Mouse (Mus musculus) MEL (cell line): Measurements from ENCODE around the gene Gnb1l. TPM values are rescaled to one million over a fixed set of nuclear protein-coding genes. Genes with fewer than 3 reads are reported as not detected.

Source experiments
- DNase-seq: peaks from one replicate; pipeline ENCODE4 v3.0.0; 2011; ENCODE audit warnings: low read depth, low spot score
- H3K27ac ChIP-seq: 2 replicates; pipeline ENCODE4 v1.5.1; 2012; ENCODE audit warnings: low read depth, mild to moderate bottlenecking, control low read depth, low read length, moderate library complexity; ENCODE audit not compliant: control insufficient read depth
- H3K27me3 ChIP-seq, 2 experiments: fragments of 150-350 bp in 1 of 2; sonication (generic) in 1 of 2; 2 replicates each; pipeline ENCODE4 v1.6.1; 2012; ENCODE audit warnings: low read length in 2 of 2, mild to moderate bottlenecking in 2 of 2, improper control_type of control experiment in 1 of 2, moderate library complexity in 1 of 2; ENCODE audit not compliant: insufficient read depth in 2 of 2, control insufficient read depth in 1 of 2
- H3K36me3 ChIP-seq, 2 experiments: 2 replicates each; pipeline ENCODE4 v1.6.1; 2012 to 2014; ENCODE audit warnings: low read length in 2 of 2, improper control_type of control experiment in 1 of 2, inconsistent platforms in 1 of 2, mild to moderate bottlenecking in 1 of 2; ENCODE audit not compliant: insufficient read depth in 2 of 2, control insufficient read depth in 1 of 2
- H3K4me1 ChIP-seq, 2 experiments: fragments of 150-350 bp in 1 of 2; sonication (generic) in 1 of 2; 2 replicates each; pipeline ENCODE4 v1.6.1; 2012; ENCODE audit warnings: low read length in 2 of 2, improper control_type of control experiment in 1 of 2, mild to moderate bottlenecking in 1 of 2; ENCODE audit not compliant: insufficient read depth in 2 of 2, control insufficient read depth in 1 of 2
- H3K4me3 ChIP-seq, 2 experiments: fragments of 150-350 bp in 1 of 2; sonication (generic) in 1 of 2; 2 replicates each; pipeline ENCODE4 v1.5.1; 2012; ENCODE audit warnings: low read depth in 2 of 2, low read length in 2 of 2, mild to moderate bottlenecking in 2 of 2, moderate library complexity in 2 of 2, control low read depth in 1 of 2, improper control_type of control experiment in 1 of 2; ENCODE audit not compliant: control insufficient read depth in 1 of 2, insufficient read depth in 1 of 2
- H3K79me2 ChIP-seq: 2 replicates; pipeline ENCODE4 v1.6.1; 2012; ENCODE audit warnings: mild to moderate bottlenecking, low read length, moderate library complexity; ENCODE audit not compliant: control insufficient read depth, poor library complexity, insufficient read depth
- H3K9ac ChIP-seq: 2 replicates; pipeline ENCODE4 v1.6.1; 2012; ENCODE audit warnings: low read depth, mild to moderate bottlenecking, control low read depth, low read length, moderate library complexity; ENCODE audit not compliant: control insufficient read depth, poor library complexity, severe bottlenecking
- H3K9me3 ChIP-seq: fragments of 150-350 bp; sonication (generic); replicated peaks from 2 replicates; pipeline ENCODE4 v1.6.1; 2012; ENCODE audit warnings: mild to moderate bottlenecking, low read length, improper control_type of control experiment, moderate library complexity; ENCODE audit not compliant: insufficient read depth
- CHD1 ChIP-seq: IDR thresholded peaks from 2 replicates; pipeline ENCODE4 v1.6.1; 2012; ENCODE audit warnings: low read depth, mild to moderate bottlenecking, inconsistent platforms, low read length, improper control_type of control experiment
- CHD2 ChIP-seq: IDR thresholded peaks from 2 replicates; pipeline ENCODE4 v1.6.1; 2011; ENCODE audit warnings: low read length, improper control_type of control experiment
- CTCF ChIP-seq, 3 experiments: IDR thresholded peaks in 2 of 3; conservative IDR thresholded peaks in 1 of 3; 2 replicates each; pipeline ENCODE4 v1.5.1; 2011 to 2012; ENCODE audit warnings: low read length in 3 of 3, low read depth in 2 of 3, mild to moderate bottlenecking in 2 of 3, improper control_type of control experiment in 1 of 3, inconsistent platforms in 1 of 3, mixed read lengths in 1 of 3, moderate library complexity in 1 of 3; ENCODE audit not compliant: control insufficient read depth in 1 of 3, insufficient read depth in 1 of 3, poor library complexity in 1 of 3, severe bottlenecking in 1 of 3
- E2F4 ChIP-seq: IDR thresholded peaks from 2 replicates; pipeline ENCODE4 v1.6.1; 2011; ENCODE audit warnings: low read depth, low read length, improper control_type of control experiment, borderline replicate concordance
- ETS1 ChIP-seq: IDR thresholded peaks from 2 replicates; pipeline ENCODE4 v1.6.1; 2012; ENCODE audit warnings: low read depth, mild to moderate bottlenecking, inconsistent platforms, low read length, improper control_type of control experiment, moderate library complexity
- GATA1 ChIP-seq: IDR thresholded peaks from 2 replicates; pipeline ENCODE4 v1.6.1; 2011; ENCODE audit warnings: low read depth, low read length, improper control_type of control experiment
- KAT2A ChIP-seq: conservative IDR thresholded peaks from 2 replicates; pipeline ENCODE4 v1.6.1; 2012; ENCODE audit warnings: low read depth, low read length, improper control_type of control experiment, inconsistent platforms
- MAFK ChIP-seq: IDR thresholded peaks from 2 replicates; pipeline ENCODE4 v1.6.1; 2011; ENCODE audit warnings: low read depth, mild to moderate bottlenecking, low read length, improper control_type of control experiment, borderline replicate concordance
- MAX ChIP-seq: IDR thresholded peaks from 2 replicates; pipeline ENCODE4 v1.6.1; 2011; ENCODE audit warnings: low read length, improper control_type of control experiment
- MAZ ChIP-seq: IDR thresholded peaks from 2 replicates; pipeline ENCODE4 v1.6.1; 2012; ENCODE audit warnings: low read depth, mild to moderate bottlenecking, inconsistent platforms, low read length, improper control_type of control experiment
- MEF2A ChIP-seq: IDR thresholded peaks from 2 replicates; pipeline ENCODE4 v1.6.1; 2014; ENCODE audit warnings: low read depth, mild to moderate bottlenecking, inconsistent platforms, low read length, improper control_type of control experiment; ENCODE audit not compliant: poor library complexity, insufficient replicate concordance, severe bottlenecking; ENCODE audit errors: extremely low read depth
- MYB ChIP-seq: IDR thresholded peaks from 2 replicates; pipeline ENCODE4 v1.6.1; 2011; ENCODE audit warnings: mild to moderate bottlenecking, low read depth, low read length, improper control_type of control experiment
- MYC ChIP-seq: IDR thresholded peaks from 2 replicates; pipeline ENCODE4 v1.6.1; 2011; ENCODE audit warnings: low read depth, mild to moderate bottlenecking, low read length, improper control_type of control experiment, moderate library complexity
- NELFE ChIP-seq: IDR thresholded peaks from 2 replicates; pipeline ENCODE4 v1.6.1; 2011; ENCODE audit warnings: low read depth, low read length, improper control_type of control experiment
- NRF1 ChIP-seq: IDR thresholded peaks from 2 replicates; pipeline ENCODE4 v1.6.1; 2014; ENCODE audit warnings: low read depth, mild to moderate bottlenecking, inconsistent platforms, low read length, improper control_type of control experiment, moderate library complexity; ENCODE audit not compliant: poor library complexity, insufficient read depth, severe bottlenecking
- POLR2AphosphoS5 ChIP-seq: IDR thresholded peaks from 2 replicates; pipeline ENCODE4 v1.6.1; 2012; ENCODE audit warnings: low read depth, borderline replicate concordance, mild to moderate bottlenecking, inconsistent platforms, low read length, moderate library complexity, mixed read lengths
- RCOR1 ChIP-seq: IDR thresholded peaks from 2 replicates; pipeline ENCODE4 v1.6.1; 2012; ENCODE audit warnings: low read depth, mild to moderate bottlenecking, inconsistent platforms, low read length, improper control_type of control experiment
- SIN3A ChIP-seq: IDR thresholded peaks from 2 replicates; pipeline ENCODE4 v1.6.1; 2012; ENCODE audit warnings: low read length, improper control_type of control experiment, inconsistent platforms
- SMC3 ChIP-seq: IDR thresholded peaks from 2 replicates; pipeline ENCODE4 v1.6.1; 2011; ENCODE audit warnings: low read depth, low read length, improper control_type of control experiment
- TAL1 ChIP-seq: IDR thresholded peaks from 2 replicates; pipeline ENCODE4 v1.6.1; 2012; ENCODE audit warnings: mild to moderate bottlenecking, inconsistent platforms, low read length, moderate library complexity, mixed read lengths
- TBP ChIP-seq: IDR thresholded peaks from 2 replicates; pipeline ENCODE4 v1.8.0; 2011; ENCODE audit warnings: low read depth, low read length, improper control_type of control experiment
- TCF12 ChIP-seq: IDR thresholded peaks from 2 replicates; pipeline ENCODE4 v1.6.1; 2014; ENCODE audit warnings: low read depth, mild to moderate bottlenecking, inconsistent platforms, low read length, improper control_type of control experiment, moderate library complexity
- USF1 ChIP-seq: IDR thresholded peaks from 2 replicates; pipeline ENCODE4 v1.6.1; 2014; ENCODE audit warnings: low read depth, mild to moderate bottlenecking, inconsistent platforms, low read length, improper control_type of control experiment, moderate library complexity
- USF2 ChIP-seq, 2 experiments: IDR thresholded peaks; 2 replicates each; pipeline ENCODE4 v1.6.1; 2011 to 2012; ENCODE audit warnings: improper control_type of control experiment in 2 of 2, low read length in 2 of 2, borderline replicate concordance in 1 of 2, inconsistent platforms in 1 of 2, low read depth in 1 of 2, mild to moderate bottlenecking in 1 of 2; ENCODE audit not compliant: insufficient read depth in 1 of 2
- ZC3H11A ChIP-seq: IDR thresholded peaks from 2 replicates; pipeline ENCODE4 v1.6.1; 2012; ENCODE audit warnings: low read depth, mild to moderate bottlenecking, inconsistent platforms, low read length, improper control_type of control experiment
- polyA plus RNA-seq, 2 experiments: library from polyadenylated mRNA; stranded (reverse) in 1 of 2; unstranded in 1 of 2; fragments of >175 nt in 1 of 2; fragments of >200 nt in 1 of 2; gene quantifications; 2 replicates each; pipeline versions ENCODE4 v1.2.1 to v1.2.4; 2012; ENCODE audit warnings: low replicate concordance in 2 of 2, low read depth in 1 of 2; ENCODE audit not compliant: insufficient read length in 2 of 2, insufficient read depth in 1 of 2, missing spikeins in 1 of 2
- total RNA-seq: library from RNA; depleted of rRNA; stranded (reverse); fragments of 300-350 nt; gene quantifications from 2 replicates; pipeline ENCODE4 v1.2.3, GENCODE M21; 2012

Gnb1l gene
- total and polyA plus RNA-seq, 3 experiments = 37.9 to 47.8 TPM; not detected in 1

- Histone ChIP-seq H3K9ac (no peak overlapping the region), H3K4me3 (no peak overlapping the region), H3K79me2 (no peaks in the 10 kb centered on the region), H3K27me3 (no peaks in the 10 kb centered on the region), H3K27ac (no peak overlapping the region), H3K9me3 (no peaks in the 10 kb centered on the region), H3K36me3 (peaks cover 0 to 6% of the 10 kb centered on the region in 2 experiments; a peak in 1 of 4 replicates), H3K4me1 (peaks cover 2 to 13% of the 10 kb centered on the region in 2 experiments; a peak in 3 of 4 replicates)
- DNase-seq = no peak
- no peak for TF ChIP-seq NRF1
- no peak for TF ChIP-seq POLR2AphosphoS5
- TF ChIP-seq SIN3A = no peak
- no peak for TF ChIP-seq ETS1
- no peak for TF ChIP-seq SMC3
- TF ChIP-seq TAL1 = no peak
- no peak for TF ChIP-seq NELFE
- no peak for TF ChIP-seq RCOR1
- TF ChIP-seq KAT2A = no peak
- TF ChIP-seq E2F4 = no peak
Observed at GRCm38 (mm10) chr16:18484386-18484785, 14.1 kb upstream of the Gnb1l start.

GRCm38 (mm10) chr16:18484794-18485435 lies 13.6 kb upstream of the Gnb1l start:
- no peak for DNase-seq
- Histone ChIP-seq H3K36me3 (peaks cover 0 to 6% of the 10 kb centered on the region in 2 experiments; a peak in 1 of 4 replicates), H3K4me3 (no peak overlapping the region), H3K27me3 (no peaks in the 10 kb centered on the region), H3K4me1 (peaks cover 2 to 13% of the 10 kb centered on the region in 2 experiments; a peak in 3 of 4 replicates), H3K79me2 (no peaks in the 10 kb centered on the region), H3K9me3 (no peaks in the 10 kb centered on the region), H3K27ac (no peak overlapping the region), H3K9ac (no peak overlapping the region)
- no peak for TF ChIP-seq POLR2AphosphoS5
- TF ChIP-seq CHD1 = no peak
- no peak for TF ChIP-seq GATA1
- no peak for TF ChIP-seq TBP
- TF ChIP-seq MYC = no peak
- no peak for TF ChIP-seq CTCF (IDR thresholded peaks at IDR 0.05 in 2 of 3, conservative IDR thresholded peaks at IDR 0.05 in 1 of 3; ENCODE audit: control insufficient read depth in 1 of 3, insufficient read depth in 1 of 3, low read depth in 2 of 3, low read length in 3 of 3, poor library complexity in 1 of 3, severe bottlenecking in 1 of 3)
- TF ChIP-seq USF1 = no peak
- no peak for TF ChIP-seq ZC3H11A
- no peak for TF ChIP-seq USF2 (IDR thresholded peaks at IDR 0.05; ENCODE audit: borderline replicate concordance in 1 of 2, insufficient read depth in 1 of 2, low read depth in 1 of 2, low read length in 2 of 2)
- no peak for TF ChIP-seq NRF1
- TF ChIP-seq TCF12 = no peak
- TF ChIP-seq MAZ = no peak
- TF ChIP-seq SIN3A = no peak
- TF ChIP-seq MAFK = no peak
- no peak for TF ChIP-seq MYB
- TF ChIP-seq ETS1 = no peak
- TF ChIP-seq MAX = no peak
- no peak for TF ChIP-seq CHD2
- no peak for TF ChIP-seq MEF2A
